Mouse (Mus musculus) spleen, postnatal 14 days (tissue): ENCODE measurements at regions not wholly inside any gene's neighbourhood (a gene's known extent, or its start where the extent isn't known, plus 50 kb on each side); places are given as distances from the start of the nearest gene placed in this dataset.
"Not testable (repeated sequence)": the region's sequence is repeated elsewhere in the genome, so short reads cannot be mapped to it uniquely, and the experiment has no call there.

Source experiments
- DNase-seq, 2 experiments: peaks; one replicate each; pipeline ENCODE4 v3.0.0; 2021 to 2022; ENCODE audit warnings: low spot score in 2 of 2

GRCm38 (mm10) chr8:37237306-37237705 is 243.9 kb downstream of the AI429214 start:
- DNase-seq, result no peak

DNA sequence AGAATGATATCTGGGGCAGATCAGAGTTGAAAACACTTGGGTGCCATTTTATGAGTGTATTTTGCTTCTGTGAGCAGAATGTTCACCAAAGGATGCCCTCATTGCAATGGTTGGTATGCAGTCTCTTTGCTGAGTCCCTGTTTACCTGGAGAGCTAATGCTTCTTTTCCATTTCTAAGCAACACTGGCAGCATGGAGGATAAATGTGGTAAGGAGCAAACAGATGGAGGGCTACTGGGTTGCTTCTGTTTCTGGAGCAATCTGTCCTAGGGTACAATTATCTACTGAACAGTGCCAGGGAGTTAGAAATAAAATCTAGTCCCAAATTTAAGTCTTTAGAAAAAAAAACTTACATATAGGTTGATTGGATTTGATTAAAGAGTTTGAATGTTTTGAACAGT is 245.9 kb downstream of the AI429214 start:
- no peak for DNase-seq

DNA sequence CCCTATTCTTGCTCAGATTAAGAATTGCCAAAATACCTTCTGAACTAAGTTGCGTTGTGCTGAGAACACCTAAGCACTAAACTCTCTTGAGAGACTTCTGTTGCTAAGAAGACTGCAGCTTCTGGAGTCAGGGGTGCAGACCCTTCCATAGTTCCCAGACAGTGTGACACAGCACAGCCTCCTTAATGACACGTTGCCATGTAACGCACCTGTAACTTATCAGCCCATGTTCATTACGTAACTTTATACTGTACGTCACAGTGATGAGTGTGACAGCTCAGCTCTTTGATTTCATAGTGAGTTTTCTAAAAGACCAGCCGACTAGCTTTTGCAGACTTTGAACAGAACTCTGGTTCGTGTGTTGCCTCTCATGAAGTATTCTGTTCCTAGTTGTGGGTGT is 257.8 kb downstream of the AI429214 start:
- DNase-seq, result not testable (repeated sequence)

DNA sequence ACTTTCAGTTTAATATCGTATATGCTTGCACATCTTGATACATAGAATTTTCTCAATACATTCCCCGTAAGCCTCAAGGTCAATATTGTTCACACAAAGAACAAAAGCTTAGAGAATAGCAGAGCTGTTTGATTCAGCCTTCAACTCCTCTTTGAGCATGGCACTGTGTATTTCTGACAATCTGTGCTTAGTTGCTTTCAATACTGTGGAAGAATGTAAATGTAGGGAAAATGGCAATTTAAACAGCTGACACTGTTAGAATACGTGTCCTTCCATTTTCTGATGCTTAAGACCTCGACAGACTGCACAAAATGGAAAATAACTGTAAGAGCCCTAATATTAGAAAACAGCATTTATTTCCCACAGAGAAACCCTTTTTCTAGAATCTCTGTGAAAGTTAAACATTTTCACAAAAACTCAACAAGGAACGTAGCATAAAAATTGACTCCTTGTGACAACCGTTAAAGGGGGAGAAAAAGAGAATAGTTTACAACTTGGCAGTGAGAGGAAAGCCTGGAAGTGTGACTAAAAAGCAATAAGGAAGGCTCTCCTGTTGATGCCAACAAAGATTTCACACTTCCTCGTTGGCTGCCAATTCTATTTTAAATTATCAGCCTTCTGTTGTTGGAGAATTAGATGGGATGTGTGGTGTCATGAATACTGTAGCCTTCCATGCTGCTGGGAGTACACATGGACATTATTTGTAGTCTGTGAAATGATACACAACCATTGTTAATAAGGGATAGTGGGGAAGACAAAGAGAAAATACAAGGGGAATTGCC is 297.9 kb downstream of the AI429214 start:
- no peak for DNase-seq
